Mouse (Mus musculus) midbrain, embryonic 15.5 days (tissue): ENCODE measurements around the gene Rcn3. TPM values are rescaled to one million over a fixed set of nuclear protein-coding genes. Genes with fewer than 3 reads are reported as not detected.
"Not testable (repeated sequence)": the region's sequence is repeated elsewhere in the genome, so short reads cannot be mapped to it uniquely, and the experiment has no call there.

ENCODE experiments used
- ATAC-seq: fragments of 200-750 bp; cut with Nextera tagmentation; replicated peaks from 2 replicates; pipeline ENCODE4 v1.8.0; 2017; ENCODE audit warnings: moderate TSS enrichment
- H3K27ac ChIP-seq: fragments of 300-500 bp; sonication (generic); 2 replicates; pipeline ENCODE4 v1.5.1; 2015; ENCODE audit warnings: mild to moderate bottlenecking, inconsistent platforms
- H3K27me3 ChIP-seq: fragments of 300-500 bp; sonication (generic); replicated peaks from 2 replicates; pipeline ENCODE4 v1.6.1; 2015; ENCODE audit warnings: inconsistent platforms
- H3K36me3 ChIP-seq: fragments of 300-500 bp; sonication (generic); replicated peaks from 2 replicates; pipeline ENCODE4 v1.6.1; 2015; ENCODE audit warnings: inconsistent platforms
- H3K4me1 ChIP-seq: fragments of 300-500 bp; sonication (generic); 2 replicates; pipeline ENCODE4 v1.6.1; 2015; ENCODE audit warnings: inconsistent platforms
- H3K4me2 ChIP-seq: fragments of 300-500 bp; sonication (generic); 2 replicates; pipeline ENCODE4 v1.6.1; 2015; ENCODE audit warnings: inconsistent platforms, mild to moderate bottlenecking, moderate library complexity
- H3K4me3 ChIP-seq: fragments of 300-500 bp; sonication (generic); 2 replicates; pipeline ENCODE4 v1.5.1; 2015; ENCODE audit warnings: mild to moderate bottlenecking, inconsistent platforms
- H3K9ac ChIP-seq: fragments of 300-500 bp; sonication (generic); 2 replicates; pipeline ENCODE4 v1.6.1; 2015; ENCODE audit warnings: mild to moderate bottlenecking, inconsistent platforms
- H3K9me3 ChIP-seq: fragments of 300-500 bp; sonication (generic); 2 replicates; pipeline ENCODE4 v1.6.1; 2016; ENCODE audit warnings: inconsistent platforms
- WGBS: fragments of 180-500 bp; shearing (Covaris S2); methylation state at CpG from one replicate; pipeline ENCODE4 v1.1.7; 2015; ENCODE audit warnings: mixed read lengths; 5-methylcytosine and 5-hydroxymethylcytosine counted together
- polyA plus RNA-seq: library from polyadenylated mRNA; unstranded; fragments of >200 nt; fragmentation: Nextera tagmentation; extraction: Ambion mirVana; gene quantifications from 2 replicates; pipeline ENCODE4 v1.2.1, GENCODE M21; 2015

Gene Rcn3
- polyA plus RNA-seq, 1 experiment from 2014 or later: 55.4 TPM

GRCm38 (mm10) chr7:45129318-45129717 lies 37.3 kb upstream of the Rcn3 start:
- H3K4me1 ChIP-seq: peaks cover 39% of the 10 kb centered on the region
- ATAC-seq: no peak

DNA sequence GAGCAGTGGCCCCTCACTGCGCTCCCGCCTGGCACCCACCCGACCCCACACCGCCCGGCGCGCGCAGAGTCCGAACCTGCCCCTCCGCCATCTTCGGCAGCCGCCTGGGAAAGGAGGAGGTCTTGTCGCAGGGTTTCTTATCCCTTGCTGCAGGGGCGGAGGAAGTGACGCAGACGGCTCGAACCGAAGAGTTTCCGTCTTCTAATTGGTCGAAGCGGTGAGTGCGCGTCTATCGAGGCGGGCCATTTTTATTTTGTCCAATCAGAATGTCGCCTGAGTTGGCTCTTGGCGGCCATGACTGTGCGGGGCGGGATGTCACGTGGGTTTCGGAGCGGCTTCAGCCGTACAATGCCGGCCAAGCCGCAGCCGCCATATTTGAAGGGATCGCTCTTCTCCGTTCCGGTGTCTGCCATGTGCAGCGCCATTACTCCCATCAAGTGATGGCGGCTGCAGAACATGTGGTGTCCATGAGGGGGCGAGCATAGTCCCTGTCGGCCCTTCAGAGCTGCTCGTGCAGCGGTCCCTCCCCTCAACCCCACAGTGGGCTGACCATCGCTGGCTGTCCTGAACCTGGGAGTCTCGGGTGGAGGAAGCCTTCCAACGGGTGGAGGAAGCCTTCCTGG lies 36.7 kb upstream of the Rcn3 start, which contains the start of gene Rpl13a:
TSS of gene Rpl13a (minus strand) at position 138 of the 623 bp plus-strand sequence.
- H3K4me1 ChIP-seq: peaks cover 39% of the 10 kb centered on the region
- H3K9me3 ChIP-seq: no peaks in the 10 kb centered on the region
- peak within 1 kb of the TSS; percentile 66 for H3K4me3 ChIP-seq
- H3K9ac ChIP-seq: peak within 1 kb of the TSS; percentile 92
- H3K27me3 ChIP-seq: no peaks in the 10 kb centered on the region
- peaks cover 23% of the 10 kb centered on the region for H3K36me3 ChIP-seq
- WGBS: under 1% methylated on average over 48 of the region's 48 CpGs
- peak within 1 kb of the TSS; percentile 83 for H3K4me2 ChIP-seq
- H3K27ac ChIP-seq: peak within 1 kb of the TSS; percentile 93
- peak; percentile 94 for ATAC-seq

More at GRCm38 (mm10) chr7:45129318-45129717, 37.3 kb upstream of the Rcn3 start:
- peak overlapping the region; percentile 64 for H3K4me2 ChIP-seq
- peak overlapping the region; percentile 54 for H3K9ac ChIP-seq
- H3K36me3 ChIP-seq: peaks cover 23% of the 10 kb centered on the region
- no peaks in the 10 kb centered on the region for H3K27me3 ChIP-seq
- H3K27ac ChIP-seq: peak overlapping the region; percentile 93
- peak overlapping the region; percentile 66 for H3K4me3 ChIP-seq
- 1% methylated on average over 17 of the region's 17 CpGs for WGBS
- H3K9me3 ChIP-seq: no peaks in the 10 kb centered on the region

DNA sequence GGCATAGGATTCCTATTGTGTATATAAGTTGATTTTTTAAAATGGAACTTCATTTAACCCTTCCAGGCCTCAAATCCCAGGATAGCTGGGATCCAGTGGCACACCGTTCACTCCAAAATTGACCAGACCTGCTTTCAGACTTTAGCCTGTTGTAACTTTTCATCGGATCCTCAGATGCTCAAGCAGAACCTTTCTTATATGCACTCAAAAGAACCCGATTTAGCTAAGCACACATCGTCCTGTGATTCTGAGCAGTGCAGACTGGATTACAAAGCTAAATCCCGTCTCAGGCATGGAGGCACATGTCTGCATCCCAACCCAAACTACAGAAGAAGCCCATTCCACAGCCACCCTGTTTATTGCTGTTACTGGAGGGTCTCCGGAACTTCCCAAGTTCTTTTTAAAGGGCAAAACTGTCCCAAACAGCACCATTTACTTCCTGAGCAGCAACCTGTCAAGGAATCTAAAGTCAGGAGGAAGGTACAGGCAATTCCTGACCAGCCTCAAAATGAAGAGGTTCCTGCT lies 35.7 kb upstream of the Rcn3 start:
- no peaks in the 10 kb centered on the region for H3K27me3 ChIP-seq
- WGBS: 2% methylated on average over 6 of the region's 6 CpGs
- peaks cover 47% of the 10 kb centered on the region for H3K4me1 ChIP-seq
- peaks cover 23% of the 10 kb centered on the region for H3K36me3 ChIP-seq
- no peak for ATAC-seq
- H3K4me2 ChIP-seq: peak overlapping the region; percentile 83
- H3K4me3 ChIP-seq: peak overlapping the region; percentile 66
- H3K27ac ChIP-seq: peak overlapping the region; percentile 81
- no peaks in the 10 kb centered on the region for H3K9me3 ChIP-seq
- H3K9ac ChIP-seq: peak overlapping the region; percentile 92

DNA sequence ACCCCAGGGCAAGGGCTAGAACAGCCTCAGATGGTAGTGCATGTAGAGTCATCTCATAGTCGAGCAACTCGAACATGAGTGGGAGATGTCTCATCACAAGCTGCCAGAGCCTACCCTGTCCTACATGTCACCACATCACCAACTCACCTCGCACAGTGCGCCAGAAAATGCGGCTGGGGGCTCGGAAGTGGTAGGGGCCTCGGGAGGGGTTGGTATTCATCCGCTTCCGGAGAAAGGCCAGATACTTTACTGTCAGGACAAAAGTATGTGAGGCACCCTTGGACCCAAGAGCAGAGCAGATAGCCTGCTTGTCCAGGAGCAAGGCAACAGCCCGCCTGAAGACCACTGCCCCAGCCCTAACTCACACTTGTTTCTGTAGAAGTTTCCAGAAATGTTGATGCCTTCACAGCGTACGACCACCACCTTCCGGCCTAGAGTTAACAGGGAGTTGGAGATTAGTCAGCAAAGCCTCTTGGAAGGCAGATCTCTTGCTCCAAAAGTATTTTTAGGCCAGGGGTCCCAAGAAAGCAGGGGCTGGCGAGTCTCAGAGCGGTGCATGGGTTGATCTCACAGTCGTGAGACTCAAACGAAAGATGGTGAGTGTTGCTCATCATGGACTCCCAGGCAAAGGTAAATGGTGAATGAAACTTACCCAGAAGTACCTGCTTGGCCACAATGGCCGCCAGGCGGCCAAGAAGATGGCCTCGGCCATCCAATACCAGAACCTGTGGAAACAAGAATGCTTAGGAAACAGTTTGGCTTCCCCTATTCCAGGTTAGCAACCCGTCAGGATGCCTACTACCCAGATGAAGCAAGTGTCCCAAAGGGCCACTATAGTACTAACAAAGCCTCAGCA lies 35.1 kb upstream of the Rcn3 start:
- Histone ChIP-seq H3K27ac (peak overlapping the region; percentile 81), H3K9me3 (no peaks in the 10 kb centered on the region), H3K36me3 (peaks cover 25% of the 10 kb centered on the region), H3K4me2 (peak overlapping the region; percentile 83), H3K4me3 (peak overlapping the region; percentile 66), H3K4me1 (peaks cover 53% of the 10 kb centered on the region), H3K9ac (peak overlapping the region; percentile 92), H3K27me3 (no peaks in the 10 kb centered on the region)
- WGBS: 47% methylated on average over 21 of the region's 21 CpGs
- ATAC-seq: no peak

GRCm38 (mm10) chr7:45126147-45126843 lies 34.3 kb upstream of the Rcn3 start:
- Histone ChIP-seq H3K4me1 (peaks cover 54% of the 10 kb centered on the region), H3K27ac (peak overlapping the region; percentile 27), H3K4me3 (no peak overlapping the region), H3K27me3 (no peaks in the 10 kb centered on the region), H3K36me3 (peaks cover 32% of the 10 kb centered on the region), H3K9ac (peak overlapping the region; percentile 92), H3K9me3 (no peaks in the 10 kb centered on the region), H3K4me2 (peak overlapping the region; percentile 83)
- WGBS: 82% methylated on average over 17 of the region's 17 CpGs
- no peak for ATAC-seq

- H3K4me2 ChIP-seq, H3K4me3 ChIP-seq, H3K9me3 ChIP-seq, ATAC-seq, H3K27me3 ChIP-seq, H3K9ac ChIP-seq: not testable (repeated sequence)
- Histone ChIP-seq H3K36me3 (peaks cover 39% of the 10 kb centered on the region), H3K4me1 (peaks cover 54% of the 10 kb centered on the region), H3K27ac (peak overlapping the region; percentile 90; the same call in 1 of the 2 replicates)
- WGBS: 60% methylated on average over 5 of the region's 5 CpGs
Observed at GRCm38 (mm10) chr7:45125649-45126048, 33.6 kb upstream of the Rcn3 start.

GRCm38 (mm10) chr7:45125144-45125600 lies 33.2 kb upstream of the Rcn3 start:
- H3K27me3 ChIP-seq: no peaks in the 10 kb centered on the region
- H3K9ac ChIP-seq: no peak overlapping the region
- ATAC-seq: no peak
- 20% methylated on average over 7 of the region's 7 CpGs for WGBS
- peak overlapping the region; percentile 95; the same call in 1 of the 2 replicates for H3K4me3 ChIP-seq
- no peaks in the 10 kb centered on the region for H3K9me3 ChIP-seq
- H3K4me1 ChIP-seq: peaks cover 54% of the 10 kb centered on the region
- peaks cover 44% of the 10 kb centered on the region for H3K36me3 ChIP-seq
- peak overlapping the region; percentile 52; the same call in 1 of the 2 replicates for H3K4me2 ChIP-seq
- H3K27ac ChIP-seq: peak overlapping the region; percentile 90

DNA sequence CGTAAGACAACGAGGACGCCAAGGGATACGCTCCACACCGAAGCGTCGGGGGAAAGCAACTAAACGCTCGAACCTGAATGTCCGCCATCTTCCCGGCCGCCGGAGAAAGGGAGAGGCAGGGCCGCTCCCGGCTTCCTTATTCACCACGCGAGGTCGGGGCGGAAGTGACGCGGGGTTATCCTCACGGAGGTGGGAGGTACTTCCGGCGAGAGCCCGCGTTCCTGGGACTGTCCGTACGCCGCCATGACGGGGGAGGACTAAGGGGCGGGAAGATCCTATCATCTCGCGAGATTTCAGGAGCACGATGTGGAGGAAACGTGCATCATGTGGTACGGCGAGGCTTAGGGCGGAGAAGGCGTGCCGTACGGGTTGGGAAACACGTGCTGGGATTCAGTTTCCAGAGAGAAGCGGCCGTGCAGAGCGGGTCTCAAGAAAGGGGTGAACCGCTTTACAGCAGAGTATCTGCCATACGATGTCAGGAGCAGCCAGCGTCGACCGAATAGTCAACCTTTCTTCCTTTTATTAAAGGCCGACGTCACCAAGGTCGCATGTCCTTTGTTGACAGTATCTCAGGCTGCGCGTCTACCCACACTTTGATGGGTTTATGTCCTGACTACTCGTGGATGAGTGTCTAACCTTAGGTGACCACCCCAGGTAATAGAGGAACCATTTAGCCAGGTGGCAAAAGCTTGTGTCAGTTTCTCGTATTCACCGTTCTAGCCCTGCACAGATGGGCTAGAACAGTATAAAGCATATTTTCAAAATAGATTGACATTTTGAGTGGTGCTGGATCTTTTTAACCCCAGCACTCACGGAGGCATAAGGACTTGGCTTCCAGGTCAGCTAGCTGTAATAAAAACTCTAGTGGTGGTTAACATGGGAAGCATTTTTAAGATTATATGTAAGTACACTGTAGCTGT lies 32.5 kb upstream of the Rcn3 start, which contains the start of gene Rps11:
TSS of gene Rps11 (minus strand) at position 216 of the 920 bp plus-strand sequence.
- WGBS: 1% methylated on average over 59 of the region's 59 CpGs
- H3K9ac ChIP-seq: peak within 1 kb of the TSS; percentile 96
- peak within 1 kb of the TSS; percentile 90 for H3K27ac ChIP-seq
- peak within 1 kb of the TSS; percentile 95 for H3K4me3 ChIP-seq
- H3K27me3 ChIP-seq: no peaks in the 10 kb centered on the region
- H3K4me1 ChIP-seq: peaks cover 51% of the 10 kb centered on the region
- peak; percentile 87 for ATAC-seq
- H3K9me3 ChIP-seq: no peaks in the 10 kb centered on the region
- peaks cover 51% of the 10 kb centered on the region for H3K36me3 ChIP-seq
- H3K4me2 ChIP-seq: peak within 1 kb of the TSS; percentile 85

DNA sequence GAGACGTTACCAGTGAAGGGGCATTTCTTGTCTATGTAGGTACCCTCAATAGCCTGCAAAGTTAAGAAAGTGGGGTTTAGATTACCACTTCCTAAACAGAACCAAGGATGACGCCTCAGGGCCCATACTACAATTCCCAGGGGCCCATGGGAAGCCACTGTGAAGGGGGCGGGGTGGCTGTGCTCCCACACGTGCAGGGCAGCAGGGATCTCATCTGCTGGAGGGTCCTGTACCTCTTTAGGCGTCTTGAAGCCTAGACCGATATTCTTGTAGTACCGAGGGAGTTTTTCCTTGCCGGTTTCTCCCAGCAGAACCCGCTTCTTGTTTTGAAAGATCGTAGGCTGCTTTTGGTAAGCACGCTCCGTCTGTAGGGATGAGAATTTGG lies 31.2 kb upstream of the Rcn3 start:
- peaks cover 46% of the 10 kb centered on the region for H3K4me1 ChIP-seq
- no peaks in the 10 kb centered on the region for H3K27me3 ChIP-seq
- peaks cover 59% of the 10 kb centered on the region for H3K36me3 ChIP-seq
- H3K4me3 ChIP-seq: peak overlapping the region; percentile 95
- H3K27ac ChIP-seq: peak overlapping the region; percentile 90; the same call in 1 of the 2 replicates
- peak overlapping the region; percentile 96 for H3K9ac ChIP-seq
- peak overlapping the region; percentile 85 for H3K4me2 ChIP-seq
- no peaks in the 10 kb centered on the region for H3K9me3 ChIP-seq
- WGBS: 21% methylated on average over 12 of the region's 12 CpGs
- ATAC-seq: no peak

DNA sequence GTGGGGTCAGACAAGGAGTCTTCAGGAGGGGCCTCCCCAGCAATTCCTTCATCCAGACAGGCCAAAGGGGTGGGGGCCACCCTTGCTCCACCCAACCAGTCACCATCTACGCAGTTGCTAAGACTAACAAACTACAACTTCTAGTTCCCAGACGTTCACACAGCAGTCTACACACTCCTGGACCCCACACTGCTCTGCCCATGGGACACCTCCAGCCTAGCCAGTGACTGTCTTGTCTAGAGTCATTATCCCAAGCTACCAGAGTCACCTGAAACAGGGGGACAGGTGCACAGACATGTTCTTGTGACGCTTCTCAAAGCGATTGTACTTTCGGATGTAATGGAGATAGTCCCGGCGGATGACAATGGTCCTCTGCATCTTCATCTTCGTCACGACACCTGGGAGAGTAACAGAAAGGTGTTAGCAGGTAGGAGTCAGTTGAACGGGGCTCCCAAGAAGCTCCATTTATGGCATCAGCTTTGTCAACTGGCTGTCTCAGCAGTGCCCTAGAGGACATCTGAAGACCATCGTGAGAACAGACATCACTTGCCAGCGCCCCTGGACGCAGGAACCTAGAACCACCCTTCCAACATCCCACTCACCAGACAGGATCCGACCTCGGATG lies 30.7 kb upstream of the Rcn3 start:
- peak overlapping the region; percentile 95 for H3K4me3 ChIP-seq
- H3K27me3 ChIP-seq: no peaks in the 10 kb centered on the region
- H3K36me3 ChIP-seq: peaks cover 61% of the 10 kb centered on the region
- no peaks in the 10 kb centered on the region for H3K9me3 ChIP-seq
- no peak for ATAC-seq
- peak overlapping the region; percentile 85 for H3K4me2 ChIP-seq
- peak overlapping the region; percentile 96 for H3K9ac ChIP-seq
- 86% methylated on average over 15 of the region's 15 CpGs for WGBS
- H3K27ac ChIP-seq: no peak overlapping the region
- H3K4me1 ChIP-seq: peaks cover 44% of the 10 kb centered on the region
